Mouse (Mus musculus): Measurements from ENCODE around the gene Ahctf1.

DNA sequence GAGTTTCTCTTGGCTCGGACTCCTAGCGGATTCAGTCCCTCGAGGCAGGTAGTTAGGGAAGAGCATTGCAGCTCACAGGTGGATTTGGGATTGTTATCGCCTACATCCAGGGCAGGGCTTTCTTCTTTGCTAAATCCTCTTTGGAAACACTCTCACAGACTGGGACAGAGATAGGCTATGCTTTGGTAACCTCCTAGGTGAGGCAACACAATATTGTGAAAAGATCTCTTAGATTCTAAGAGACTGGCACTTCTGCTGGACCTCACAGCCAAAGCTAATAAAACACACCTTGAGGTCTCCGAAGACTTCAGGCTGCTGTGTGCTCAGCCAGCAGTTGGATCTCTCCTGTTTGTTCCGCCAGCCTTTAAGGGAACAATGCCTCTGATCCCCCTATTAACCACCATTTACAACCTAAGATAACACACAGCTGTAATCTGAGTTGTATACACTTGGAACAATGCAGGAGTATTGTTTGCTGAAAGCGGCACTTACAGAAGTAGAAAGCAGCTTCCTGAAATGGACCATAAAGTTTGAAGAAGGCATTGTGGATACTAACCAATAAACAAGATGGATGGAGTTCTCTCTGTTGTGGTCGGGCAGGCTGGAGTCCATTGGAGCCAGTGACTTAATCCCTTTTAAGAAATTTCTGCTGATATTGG is 80.5 kb downstream of the Ahctf1 start:
- TF ChIP-seq CTCF (IDR thresholded peaks at IDR 0.05; ENCODE audit: extremely low read depth, insufficient read length, insufficient replicate concordance, low read depth, low read length) (no peak), POLR2A (IDR thresholded peaks at IDR 0.05; ENCODE audit: low read depth, low read length) (no peak)
